Mouse (Mus musculus) hindbrain, embryonic 14.5 days (tissue): ENCODE results near the gene Psmc1. TPM values are rescaled to one million over a fixed set of nuclear protein-coding genes. Genes with fewer than 3 reads are reported as not detected.

ENCODE experiments used
- ATAC-seq: fragments of 200-750 bp; cut with Nextera tagmentation; 2 replicates; pipeline ENCODE4 v1.8.0; 2017; ENCODE audit warnings: moderate number of reproducible peaks, mild to moderate bottlenecking, moderate TSS enrichment, moderate library complexity; ENCODE audit not compliant: low FRiP score
- DNase-seq: peaks from one replicate; pipeline ENCODE4 v3.0.0-alpha.2; 2015; ENCODE audit warnings: low spot score
- H3K27ac ChIP-seq: fragments of 300-500 bp; sonication (generic); 2 replicates; pipeline ENCODE4 v1.5.1; 2014; ENCODE audit warnings: mild to moderate bottlenecking, moderate library complexity
- H3K27me3 ChIP-seq: fragments of 300-500 bp; sonication (generic); 2 replicates; pipeline ENCODE4 v1.6.1; 2014; ENCODE audit warnings: mild to moderate bottlenecking, low read length, mixed read lengths; ENCODE audit not compliant: control insufficient read depth, insufficient read depth
- H3K36me3 ChIP-seq: fragments of 300-500 bp; sonication (generic); replicated peaks from 2 replicates; pipeline ENCODE4 v1.6.1; 2014; ENCODE audit not compliant: control insufficient read depth, insufficient read depth
- H3K4me1 ChIP-seq: fragments of 300-500 bp; sonication (generic); replicated peaks from 2 replicates; pipeline ENCODE4 v1.6.1; 2014; ENCODE audit warnings: antibody characterized with exemption, low read length, mixed read lengths; ENCODE audit not compliant: control insufficient read depth, insufficient read depth
- H3K4me2 ChIP-seq: fragments of 300-500 bp; sonication (generic); replicated peaks from 2 replicates; pipeline ENCODE4 v1.6.1; 2014; ENCODE audit warnings: mild to moderate bottlenecking, moderate library complexity
- H3K4me3 ChIP-seq: fragments of 300-500 bp; sonication (generic); replicated peaks from 2 replicates; pipeline ENCODE4 v1.5.1; 2014; ENCODE audit warnings: mild to moderate bottlenecking, low read length
- H3K9ac ChIP-seq: fragments of 300-500 bp; sonication (generic); 2 replicates; pipeline ENCODE4 v1.6.1; 2014
- H3K9me3 ChIP-seq: fragments of 300-500 bp; sonication (generic); 2 replicates; pipeline ENCODE4 v1.6.1; 2016; ENCODE audit warnings: low read length; ENCODE audit not compliant: control insufficient read depth
- WGBS: fragments of 180-500 bp; shearing (Covaris S2); extraction: QIAGEN DNeasy Blood & Tissue Kit; methylation state at CpG from one replicate; pipeline ENCODE4 v1.1.7; 2014; 5-methylcytosine and 5-hydroxymethylcytosine counted together
- polyA plus RNA-seq: library from polyadenylated mRNA; unstranded; fragments of >200 nt; fragmentation: Nextera tagmentation; extraction: Ambion mirVana; gene quantifications from 2 replicates; pipeline ENCODE4 v1.2.1, GENCODE M21; 2014

Psmc1 gene
- polyA plus RNA-seq, 1 experiment from 2014 or later = 264 TPM

GRCm38 (mm10) chr12:100088026-100088425, 21.9 kb upstream of the Psmc1 start:
- Histone ChIP-seq H3K4me2 (no peak overlapping the region), H3K4me3 (no peak overlapping the region), H3K27ac (no peak overlapping the region), H3K9ac (no peak overlapping the region), H3K36me3 (no peaks in the 10 kb centered on the region), H3K9me3 (no peaks in the 10 kb centered on the region), H3K4me1 (no peaks in the 10 kb centered on the region), H3K27me3 (no peaks in the 10 kb centered on the region)
- ATAC-seq (no peak), DNase-seq (no peak)
- WGBS = 87% methylated on average over 3 of the region's 3 CpGs

- H3K4me3 ChIP-seq = no peak overlapping the region
- no peak overlapping the region for H3K27ac ChIP-seq
- ATAC-seq (no peak), DNase-seq (no peak)
- no peak overlapping the region for H3K9ac ChIP-seq
- H3K27me3 ChIP-seq = no peaks in the 10 kb centered on the region
- H3K9me3 ChIP-seq = no peaks in the 10 kb centered on the region
- no peak overlapping the region for H3K4me2 ChIP-seq
- H3K36me3 ChIP-seq = no peaks in the 10 kb centered on the region
- 96% methylated on average over 5 of the region's 5 CpGs for WGBS
- no peaks in the 10 kb centered on the region for H3K4me1 ChIP-seq
Observed at GRCm38 (mm10) chr12:100089265-100089664, 20.7 kb upstream of the Psmc1 start.

DNA sequence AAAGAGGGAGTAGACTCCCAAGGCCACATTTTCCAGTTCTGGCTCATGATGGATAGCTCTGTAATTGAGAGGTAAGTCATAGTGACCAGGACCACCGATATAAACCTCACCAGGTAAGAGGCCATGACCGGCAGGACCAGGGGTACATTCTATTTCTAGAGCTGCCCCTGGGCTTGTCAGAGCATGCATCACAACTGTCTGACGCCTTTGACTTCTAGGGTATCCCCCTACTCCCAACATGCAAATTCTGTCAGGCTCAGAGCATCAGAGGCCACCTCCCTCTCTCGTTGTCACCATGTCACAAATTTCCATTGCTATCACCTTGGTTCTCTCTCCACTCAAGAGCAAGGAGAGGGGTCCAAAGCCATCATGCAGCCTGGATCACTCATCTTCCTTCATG, 19.2 kb upstream of the Psmc1 start:
- 84% methylated on average over 4 of the region's 4 CpGs for WGBS
- H3K4me1 ChIP-seq = no peaks in the 10 kb centered on the region
- ATAC-seq = no peak

DNA sequence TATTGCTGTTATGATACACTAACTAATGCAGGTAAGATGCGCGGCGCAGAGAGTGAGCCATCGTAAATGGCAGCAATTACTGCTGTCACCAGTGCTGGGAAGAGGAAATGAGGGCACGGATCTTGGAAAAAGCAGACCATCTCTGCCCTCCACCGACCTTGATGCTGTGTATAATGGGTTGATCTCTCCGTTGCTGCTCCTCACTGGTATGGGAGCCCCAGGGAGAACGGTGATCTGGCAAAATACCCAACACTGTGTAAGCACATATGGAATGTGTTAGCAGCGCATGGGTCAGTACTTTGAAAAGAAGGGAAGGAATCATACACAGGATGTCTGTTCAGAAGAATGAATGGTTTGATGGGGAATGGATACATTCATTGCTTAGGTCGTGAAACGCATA, 16.9 kb upstream of the Psmc1 start:
- ATAC-seq = no peak
- Histone ChIP-seq H3K9me3 (no peaks in the 10 kb centered on the region), H3K36me3 (no peaks in the 10 kb centered on the region)

More for the DNA sequence above, 19.2 kb upstream of the Psmc1 start:
- Histone ChIP-seq H3K27ac (no peak overlapping the region), H3K4me3 (no peak overlapping the region), H3K9me3 (no peaks in the 10 kb centered on the region), H3K36me3 (no peaks in the 10 kb centered on the region), H3K4me2 (no peak overlapping the region), H3K27me3 (no peaks in the 10 kb centered on the region), H3K9ac (no peak overlapping the region)
- no peak for DNase-seq

GRCm38 (mm10) chr12:100099971-100100706, 9.8 kb upstream of the Psmc1 start:
- H3K27ac ChIP-seq = no peak overlapping the region
- 53% methylated on average over 3 of the region's 3 CpGs for WGBS
- H3K27me3 ChIP-seq = no peaks in the 10 kb centered on the region
- no peaks in the 10 kb centered on the region for H3K4me1 ChIP-seq
- no peaks in the 10 kb centered on the region for H3K36me3 ChIP-seq
- no peaks in the 10 kb centered on the region for H3K9me3 ChIP-seq
- DNase-seq (no peak), ATAC-seq (peak; percentile 21; the same call in 1 of the 2 replicates)
- no peak overlapping the region for H3K4me2 ChIP-seq
- H3K4me3 ChIP-seq = no peak overlapping the region
- H3K9ac ChIP-seq = no peak overlapping the region

More for the DNA sequence above, 16.9 kb upstream of the Psmc1 start:
- DNase-seq = no peak
- WGBS = 89% methylated on average over 11 of the region's 11 CpGs
- Histone ChIP-seq H3K27me3 (no peaks in the 10 kb centered on the region), H3K9ac (no peak overlapping the region), H3K27ac (no peak overlapping the region), H3K4me2 (no peak overlapping the region), H3K4me3 (no peak overlapping the region), H3K4me1 (no peaks in the 10 kb centered on the region)

- no peaks in the 10 kb centered on the region for H3K9me3 ChIP-seq
- H3K27ac ChIP-seq = no peak overlapping the region
- ATAC-seq = no peak
- H3K36me3 ChIP-seq = no peaks in the 10 kb centered on the region
- H3K27me3 ChIP-seq = no peaks in the 10 kb centered on the region
- no peak for DNase-seq
- H3K4me2 ChIP-seq = no peak overlapping the region
- no peaks in the 10 kb centered on the region for H3K4me1 ChIP-seq
- H3K9ac ChIP-seq = no peak overlapping the region
- 54% methylated on average over 3 of the region's 3 CpGs for WGBS
- no peak overlapping the region for H3K4me3 ChIP-seq
Observed at GRCm38 (mm10) chr12:100100707-100101030, 9.3 kb upstream of the Psmc1 start.

- Histone ChIP-seq H3K4me1 (no peaks in the 10 kb centered on the region), H3K27ac (no peak overlapping the region), H3K4me3 (no peak overlapping the region), H3K4me2 (no peak overlapping the region), H3K36me3 (no peaks in the 10 kb centered on the region), H3K9me3 (no peaks in the 10 kb centered on the region), H3K27me3 (no peaks in the 10 kb centered on the region), H3K9ac (no peak overlapping the region)
- WGBS = 74% methylated on average over 3 of the region's 3 CpGs
- ATAC-seq (no peak), DNase-seq (no peak)
Observed at GRCm38 (mm10) chr12:100101651-100102050, 8.3 kb upstream of the Psmc1 start.

DNA sequence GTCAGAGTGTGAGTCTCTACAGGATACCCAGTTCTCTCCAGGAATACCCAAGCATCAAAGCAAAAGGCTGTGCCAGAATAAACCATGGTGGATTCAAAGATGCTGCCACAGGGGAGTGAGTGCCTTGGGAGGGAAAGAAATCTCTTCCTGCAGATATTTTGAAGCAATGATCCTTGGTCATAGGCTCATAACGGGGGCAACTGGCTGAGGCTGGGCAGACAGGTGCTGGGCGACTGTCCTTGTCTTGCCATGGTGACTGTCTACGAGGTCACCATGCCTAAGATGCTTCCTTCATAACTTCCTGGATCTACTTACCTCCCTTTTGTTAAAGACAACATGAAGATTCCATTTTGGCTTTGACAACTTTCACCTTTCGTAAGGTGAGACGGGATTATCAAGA, 5.4 kb upstream of the Psmc1 start:
- H3K9ac ChIP-seq = no peak overlapping the region
- DNase-seq = no peak
- H3K4me2 ChIP-seq = no peak overlapping the region
- no peak overlapping the region for H3K4me3 ChIP-seq
- no peaks in the 10 kb centered on the region for H3K27me3 ChIP-seq
- H3K36me3 ChIP-seq = no peaks in the 10 kb centered on the region
- no peak for ATAC-seq
- H3K4me1 ChIP-seq = no peaks in the 10 kb centered on the region
- no peaks in the 10 kb centered on the region for H3K9me3 ChIP-seq
- H3K27ac ChIP-seq = no peak overlapping the region
- 91% methylated on average over 5 of the region's 5 CpGs for WGBS

GRCm38 (mm10) chr12:100106275-100106895, 3.6 kb upstream of the Psmc1 start:
- Histone ChIP-seq H3K4me2 (no peak overlapping the region), H3K27ac (no peak overlapping the region), H3K9me3 (no peaks in the 10 kb centered on the region)

More at GRCm38 (mm10) chr12:100106275-100106895, 3.6 kb upstream of the Psmc1 start:
- Histone ChIP-seq H3K4me1 (peaks cover 7% of the 10 kb centered on the region), H3K36me3 (no peaks in the 10 kb centered on the region), H3K9ac (no peak overlapping the region), H3K27me3 (no peaks in the 10 kb centered on the region), H3K4me3 (no peak overlapping the region)
- 14% methylated on average over 20 of the region's 20 CpGs for whole genome bisulfite sequencing
- DNase-seq = peak; percentile 93
- ATAC-seq = no peak
